Mouse (Mus musculus) embryonic facial prominence, embryonic 11.5 days (tissue): ENCODE measurements around the gene Rnf26. TPM values are rescaled to one million over a fixed set of nuclear protein-coding genes. Genes with fewer than 3 reads are reported as not detected.

ENCODE experiments used
- ATAC-seq: fragments of 200-750 bp; cut with Nextera tagmentation; replicated peaks from 2 replicates; pipeline ENCODE4 v1.8.0; 2017; ENCODE audit warnings: low read depth; ENCODE audit not compliant: insufficient number of reproducible peaks, low FRiP score, low TSS enrichment
- DNase-seq: peaks from one replicate; pipeline ENCODE4 v3.0.0-alpha.2; 2015; ENCODE audit warnings: low spot score
- H3K27ac ChIP-seq: fragments of 300-500 bp; sonication (generic); replicated peaks from 2 replicates; pipeline ENCODE4 v1.5.1; 2014; ENCODE audit warnings: mild to moderate bottlenecking, low read depth, low read length, control low read depth
- H3K27me3 ChIP-seq: fragments of 300-500 bp; sonication (generic); 2 replicates; pipeline ENCODE4 v1.6.1; 2014; ENCODE audit warnings: mild to moderate bottlenecking, low read length, moderate library complexity, mixed read lengths; ENCODE audit not compliant: control insufficient read depth, insufficient read depth
- H3K36me3 ChIP-seq: fragments of 300-500 bp; sonication (generic); replicated peaks from 2 replicates; pipeline ENCODE4 v1.6.1; 2014; ENCODE audit warnings: low read depth, mild to moderate bottlenecking, low read length, moderate library complexity, mixed read lengths; ENCODE audit not compliant: control insufficient read depth, insufficient read depth
- H3K4me1 ChIP-seq: fragments of 300-500 bp; sonication (generic); 2 replicates; pipeline ENCODE4 v1.6.1; 2014; ENCODE audit warnings: low read length, mixed read lengths; ENCODE audit not compliant: control insufficient read depth, insufficient read depth
- H3K4me2 ChIP-seq: fragments of 300-500 bp; sonication (generic); 2 replicates; pipeline ENCODE4 v1.6.1; 2014; ENCODE audit warnings: low read depth, mild to moderate bottlenecking, control low read depth, low read length, moderate library complexity
- H3K4me3 ChIP-seq: fragments of 300-500 bp; sonication (generic); 2 replicates; pipeline ENCODE4 v1.5.1; 2014; ENCODE audit warnings: low read depth, low read length, control low read depth
- H3K9ac ChIP-seq: fragments of 300-500 bp; sonication (generic); replicated peaks from 2 replicates; pipeline ENCODE4 v1.6.1; 2014; ENCODE audit warnings: mild to moderate bottlenecking, control low read depth, low read length
- H3K9me3 ChIP-seq: fragments of 300-500 bp; sonication (generic); replicated peaks from 2 replicates; pipeline ENCODE4 v1.6.1; 2016; ENCODE audit warnings: mild to moderate bottlenecking, low read length, inconsistent platforms, mixed read lengths; ENCODE audit not compliant: control insufficient read depth
- WGBS: fragments of 180-500 bp; shearing (Covaris S2); extraction: QIAGEN DNeasy Blood & Tissue Kit; methylation state at CpG from one replicate; pipeline ENCODE4 v1.1.7; 2014; 5-methylcytosine and 5-hydroxymethylcytosine counted together
- polyA plus RNA-seq: library from polyadenylated mRNA; unstranded; fragments of >200 nt; fragmentation: Nextera tagmentation; extraction: Ambion mirVana; gene quantifications from 2 replicates; pipeline ENCODE4 v1.2.1, GENCODE M21; 2014

The Rnf26 gene
- polyA plus RNA-seq, 1 experiment from 2014 or later = 59.5 TPM

DNA sequence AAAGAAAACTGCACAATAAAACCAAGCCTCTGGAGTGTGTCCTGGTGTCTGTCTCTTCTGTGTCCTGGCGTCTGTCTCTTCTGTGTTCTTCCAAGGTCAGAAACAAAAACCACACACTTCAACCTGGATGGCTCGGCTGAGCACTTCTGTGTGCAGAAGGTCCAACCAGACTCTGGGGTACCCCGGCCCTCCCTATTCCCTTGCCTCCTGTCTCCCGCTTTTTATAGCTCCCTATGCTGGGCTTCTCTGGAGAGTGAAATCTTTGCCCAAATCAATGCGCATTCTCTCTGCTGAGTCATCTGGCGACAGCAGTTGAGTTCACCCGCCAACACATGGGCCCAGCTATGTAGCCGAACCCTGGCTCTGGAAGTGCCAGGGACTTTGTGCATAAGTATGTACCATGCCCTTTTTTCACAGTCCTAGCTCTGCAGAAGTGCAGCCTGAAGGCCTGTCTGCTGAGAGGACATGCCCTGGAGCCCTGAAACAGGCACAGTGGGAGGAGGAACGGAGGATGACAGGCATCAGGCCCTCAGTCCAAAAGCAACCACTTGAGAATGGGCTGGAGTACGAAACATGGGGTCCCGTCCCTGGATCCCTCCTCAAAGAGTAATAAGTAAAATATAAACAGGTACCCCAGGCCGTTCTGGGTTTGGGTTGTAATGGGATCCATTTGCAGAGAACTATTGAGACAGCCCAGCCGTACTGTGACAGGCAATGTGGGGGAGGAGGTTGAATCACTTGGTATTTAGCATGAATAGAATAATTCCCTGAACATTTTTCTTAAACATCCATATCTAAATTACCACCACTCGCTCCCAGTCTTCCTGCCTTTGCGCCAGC is 64.6 kb downstream of the Rnf26 start:
- Histone ChIP-seq H3K27ac (no peak overlapping the region), H3K9me3 (no peaks in the 10 kb centered on the region), H3K4me3 (no peak overlapping the region), H3K27me3 (peaks cover 13% of the 10 kb centered on the region), H3K4me1 (no peaks in the 10 kb centered on the region; the same call in 1 of the 2 replicates), H3K9ac (no peak overlapping the region), H3K4me2 (no peak overlapping the region), H3K36me3 (no peaks in the 10 kb centered on the region)
- DNase-seq = no peak
- 77% methylated on average over 15 of the region's 15 CpGs for WGBS
- no peak for ATAC-seq

DNA sequence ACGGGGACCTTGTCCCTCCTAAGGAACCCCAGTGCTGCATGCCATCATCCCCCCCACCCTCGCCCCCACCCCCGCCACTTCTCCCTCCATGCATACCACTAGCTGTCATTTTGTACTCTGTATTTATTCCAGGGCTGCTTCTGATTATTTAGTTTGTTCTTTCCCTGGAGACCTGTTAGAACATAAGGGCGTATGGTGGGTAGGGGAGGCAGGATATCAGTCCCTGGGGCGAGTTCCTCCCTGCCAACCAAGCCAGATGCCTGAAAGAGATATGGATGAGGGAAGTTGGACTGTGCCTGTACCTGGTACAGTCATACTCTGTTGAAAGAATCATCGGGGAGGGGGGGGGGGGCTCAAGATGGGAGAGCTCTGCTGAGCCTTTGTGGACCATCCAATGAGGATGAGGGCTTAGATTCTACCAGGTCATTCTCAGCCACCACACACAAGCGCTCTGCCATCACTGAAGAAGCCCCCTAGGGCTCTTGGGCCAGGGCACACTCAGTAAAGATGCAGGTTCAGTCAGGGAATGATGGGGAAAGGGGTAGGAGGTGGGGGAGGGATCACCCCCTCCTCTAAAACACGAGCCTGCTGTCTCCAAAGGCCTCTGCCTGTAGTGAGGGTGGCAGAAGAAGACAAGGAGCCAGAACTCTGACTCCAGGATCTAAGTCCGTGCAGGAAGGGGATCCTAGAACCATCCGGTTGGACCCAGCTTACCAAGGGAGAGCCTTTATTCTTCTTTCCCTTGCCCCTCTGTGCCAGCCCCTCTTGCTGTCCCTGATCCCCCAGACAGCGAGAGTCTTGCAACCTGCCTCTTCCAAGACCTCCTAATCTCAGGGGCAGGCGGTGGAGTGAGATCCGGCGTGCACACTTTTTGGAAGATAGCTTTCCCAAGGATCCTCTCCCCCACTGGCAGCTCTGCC is 65.5 kb downstream of the Rnf26 start:
- no peak for ATAC-seq

DNA sequence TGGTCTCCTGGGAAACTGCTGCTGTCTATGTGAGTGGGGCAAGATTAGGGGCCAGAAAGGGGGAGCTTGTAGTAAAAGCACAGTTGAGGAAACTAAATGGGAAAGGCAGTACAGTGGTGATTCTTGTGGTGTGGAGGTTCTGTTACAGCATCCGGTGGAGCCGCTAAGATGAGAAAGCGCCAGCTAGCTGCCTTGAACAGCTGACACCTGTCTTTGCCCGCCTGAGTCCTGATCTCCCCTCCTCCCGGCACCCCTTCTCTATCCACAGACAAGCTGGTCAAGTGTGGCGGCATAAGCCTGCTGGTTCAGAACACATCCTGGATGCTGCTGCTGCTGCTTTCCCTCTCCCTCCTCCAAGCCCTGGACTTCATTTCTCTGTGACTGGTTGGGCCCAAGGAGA is 66.2 kb downstream of the Rnf26 start:
- ATAC-seq (no peak), DNase-seq (no peak)
- H3K4me3 ChIP-seq = no peak overlapping the region
- WGBS = 61% methylated on average over 6 of the region's 6 CpGs
- no peak overlapping the region for H3K4me2 ChIP-seq
- H3K9ac ChIP-seq = no peak overlapping the region
- H3K36me3 ChIP-seq = no peaks in the 10 kb centered on the region
- H3K27ac ChIP-seq = no peak overlapping the region
- H3K9me3 ChIP-seq = no peaks in the 10 kb centered on the region
- H3K27me3 ChIP-seq = peaks cover 23% of the 10 kb centered on the region
- H3K4me1 ChIP-seq = peaks cover 2% of the 10 kb centered on the region; the same call in 1 of the 2 replicates

More for the DNA sequence above, 65.5 kb downstream of the Rnf26 start:
- Histone ChIP-seq H3K4me1 (peaks cover 2% of the 10 kb centered on the region; the same call in 1 of the 2 replicates), H3K4me3 (no peak overlapping the region), H3K4me2 (no peak overlapping the region), H3K9me3 (no peaks in the 10 kb centered on the region), H3K9ac (no peak overlapping the region), H3K27ac (no peak overlapping the region), H3K36me3 (no peaks in the 10 kb centered on the region), H3K27me3 (peaks cover 22% of the 10 kb centered on the region)
- whole genome bisulfite sequencing = 75% methylated on average over 14 of the region's 14 CpGs
- no peak for DNase-seq

- 89% methylated on average over 12 of the region's 12 CpGs for WGBS
- DNase-seq (no peak), ATAC-seq (no peak)
- Histone ChIP-seq H3K9ac (no peak overlapping the region), H3K4me3 (no peak overlapping the region), H3K4me1 (peaks cover 2% of the 10 kb centered on the region; the same call in 1 of the 2 replicates), H3K27me3 (peaks cover 23% of the 10 kb centered on the region), H3K36me3 (no peaks in the 10 kb centered on the region), H3K9me3 (no peaks in the 10 kb centered on the region), H3K4me2 (no peak overlapping the region), H3K27ac (no peak overlapping the region)
These were observed 66.9 kb downstream of the Rnf26 start for GRCm38 (mm10) chr9:44046426-44046825.

DNA sequence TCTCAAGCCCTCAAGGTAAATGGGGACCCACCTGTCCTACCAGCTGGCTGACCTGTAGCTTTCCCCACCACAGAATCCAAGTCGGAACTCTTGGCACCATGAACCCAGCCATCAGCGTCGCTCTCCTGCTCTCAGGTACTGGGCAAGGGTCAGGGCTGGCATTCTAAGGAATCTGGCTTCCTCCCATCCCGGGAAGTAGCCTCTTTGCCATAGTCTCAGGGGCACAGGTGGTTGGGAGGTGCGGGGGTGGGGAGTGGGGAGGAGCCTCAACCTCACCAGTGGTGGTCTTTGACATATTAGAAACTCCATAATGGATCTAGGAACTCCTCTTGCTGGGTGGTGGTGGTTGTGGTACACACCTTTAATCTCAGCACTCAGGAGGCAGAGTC is 67.4 kb downstream of the Rnf26 start:
- DNase-seq (no peak), ATAC-seq (no peak)
- Histone ChIP-seq H3K9me3 (no peaks in the 10 kb centered on the region), H3K27ac (no peak overlapping the region), H3K27me3 (peaks cover 23% of the 10 kb centered on the region), H3K9ac (no peak overlapping the region), H3K4me1 (peaks cover 2% of the 10 kb centered on the region; the same call in 1 of the 2 replicates), H3K4me2 (no peak overlapping the region), H3K4me3 (no peak overlapping the region), H3K36me3 (no peaks in the 10 kb centered on the region)
- WGBS = 80% methylated on average over 5 of the region's 5 CpGs

Other genes with a start within 250 kb of the Rnf26 start
- gene Thy1, start 70.1 kb downstream of the Rnf26 start, polyA plus RNA-seq = 1.8 and 2.4 TPM in 2 replicates
- gene Usp2, start 46.5 kb downstream of the Rnf26 start, polyA plus RNA-seq = 12.7 and 13.1 TPM in 2 replicates
- 0.17 and 0.32 TPM in 2 replicates for gene Mfrp, start 11.8 kb downstream of the Rnf26 start, polyA plus RNA-seq
- 0.53 and 0.56 TPM in 2 replicates for gene C1qtnf5, start 6.3 kb downstream of the Rnf26 start, polyA plus RNA-seq
- 0.08 TPM in 1 of 2 replicates, not detected in the other for gene Gm49380, start within 50 bp of the Rnf26 start, polyA plus RNA-seq
- 18.3 and 20.1 TPM in 2 replicates for gene Mcam, start 21.0 kb upstream of the Rnf26 start, polyA plus RNA-seq
- gene Cbl, start 120.5 kb upstream of the Rnf26 start, polyA plus RNA-seq = 16.4 and 17.4 TPM in 2 replicates
- gene Ccdc153, start 127.2 kb upstream of the Rnf26 start, polyA plus RNA-seq = not detected in 2 replicates
- gene Pdzd3, start 138.0 kb upstream of the Rnf26 start, polyA plus RNA-seq = not detected in 2 replicates
- 2.6 TPM in 2 replicates for gene Nlrx1, start 155.1 kb upstream of the Rnf26 start, polyA plus RNA-seq
- 1.6 and 2.0 TPM in 2 replicates for gene Abcg4, start 175.1 kb upstream of the Rnf26 start, polyA plus RNA-seq
- gene Hinfp, start 192.2 kb upstream of the Rnf26 start, polyA plus RNA-seq = 17.2 and 19.6 TPM in 2 replicates
- 5.8 and 7.5 TPM in 2 replicates for gene C2cd2l, start 206.8 kb upstream of the Rnf26 start, polyA plus RNA-seq
- gene Dpagt1, start 212.5 kb upstream of the Rnf26 start, polyA plus RNA-seq = 51.3 and 60.6 TPM in 2 replicates
- gene H2afx, start 221.2 kb upstream of the Rnf26 start, polyA plus RNA-seq = 412 and 427 TPM in 2 replicates
- 152 and 161 TPM in 2 replicates for gene Hmbs, start 230.7 kb upstream of the Rnf26 start, polyA plus RNA-seq
- gene Vps11, start 248.2 kb upstream of the Rnf26 start, polyA plus RNA-seq = 27.3 and 27.6 TPM in 2 replicates